Mouse (Mus musculus): ENCODE data around the gene Slc17a7. TPM values are rescaled to one million over a fixed set of nuclear protein-coding genes. Genes with fewer than 3 reads are reported as not detected.

The Slc17a7 gene
- total and polyA plus RNA-seq, 3 experiments = 0.11 TPM; not detected in 2

DNA sequence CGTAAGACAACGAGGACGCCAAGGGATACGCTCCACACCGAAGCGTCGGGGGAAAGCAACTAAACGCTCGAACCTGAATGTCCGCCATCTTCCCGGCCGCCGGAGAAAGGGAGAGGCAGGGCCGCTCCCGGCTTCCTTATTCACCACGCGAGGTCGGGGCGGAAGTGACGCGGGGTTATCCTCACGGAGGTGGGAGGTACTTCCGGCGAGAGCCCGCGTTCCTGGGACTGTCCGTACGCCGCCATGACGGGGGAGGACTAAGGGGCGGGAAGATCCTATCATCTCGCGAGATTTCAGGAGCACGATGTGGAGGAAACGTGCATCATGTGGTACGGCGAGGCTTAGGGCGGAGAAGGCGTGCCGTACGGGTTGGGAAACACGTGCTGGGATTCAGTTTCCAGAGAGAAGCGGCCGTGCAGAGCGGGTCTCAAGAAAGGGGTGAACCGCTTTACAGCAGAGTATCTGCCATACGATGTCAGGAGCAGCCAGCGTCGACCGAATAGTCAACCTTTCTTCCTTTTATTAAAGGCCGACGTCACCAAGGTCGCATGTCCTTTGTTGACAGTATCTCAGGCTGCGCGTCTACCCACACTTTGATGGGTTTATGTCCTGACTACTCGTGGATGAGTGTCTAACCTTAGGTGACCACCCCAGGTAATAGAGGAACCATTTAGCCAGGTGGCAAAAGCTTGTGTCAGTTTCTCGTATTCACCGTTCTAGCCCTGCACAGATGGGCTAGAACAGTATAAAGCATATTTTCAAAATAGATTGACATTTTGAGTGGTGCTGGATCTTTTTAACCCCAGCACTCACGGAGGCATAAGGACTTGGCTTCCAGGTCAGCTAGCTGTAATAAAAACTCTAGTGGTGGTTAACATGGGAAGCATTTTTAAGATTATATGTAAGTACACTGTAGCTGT lies 39.3 kb upstream of the Slc17a7 start, which contains the start of gene Rps11:
Gene Rps11, minus strand, starts transcription at position 216 of the 920 bp plus-strand sequence.
- Histone ChIP-seq H3K9me3 (replicated peaks; ENCODE audit: low read length) (no peaks in the 10 kb centered on the region), H3K79me2 (replicated peaks; ENCODE audit: control insufficient read depth, extremely low read depth, insufficient read depth, poor library complexity, severe bottlenecking) (peaks cover 44% of the 10 kb centered on the region), H3K4me2 (ENCODE audit: insufficient read depth, low read depth, poor library complexity, severe bottlenecking) (peak within 1 kb of the TSS; percentile 60), H3K27me3 (replicated peaks) (no peaks in the 10 kb centered on the region), H3K4me1 (ENCODE audit: control insufficient read depth in 1 of 2, insufficient read depth in 2 of 2) (peaks cover 10 to 47% of the 10 kb centered on the region in 2 experiments), H3K27ac (ENCODE audit: insufficient read depth, low read depth) (peak within 1 kb of the TSS; percentile 82), H3K9ac (ENCODE audit: insufficient read depth, low read depth) (peak within 1 kb of the TSS; percentile 96), H3K4me3 (replicated peaks in 1 of 3; ENCODE audit: low read depth in 2 of 3, low read length in 2 of 3, poor library complexity in 1 of 3) (peak within 1 kb of the TSS; percentile 84 to 93 (median 92)), H3K36me3 (replicated peaks in 1 of 2; ENCODE audit: control insufficient read depth in 1 of 2, insufficient read depth in 1 of 2, low read length in 1 of 2) (peaks cover 55 to 70% of the 10 kb centered on the region in 2 experiments)
- in situ Hi-C loops (cut with MboI; ENCODE audit: low pct_ligation_motif_present, low pct_unique_long_range_greater_than_20kb, low sequenced_read_pairs) (loop anchor here (5.0 kb wide), 1 partner anchor 42 kb away; no protein-coding TSS in a partner anchor), dilution Hi-C loops (cut with MboI; ENCODE audit: extremely low pct_ligation_motif_present, extremely low pct_unique_long_range_greater_than_20kb, low sequenced_read_pairs) (no loop called here)
- DNase-seq (ENCODE audit: extremely low read depth) = peak; percentile 99
- TF ChIP-seq TBP (conservative IDR thresholded peaks at IDR 0.05; ENCODE audit: low read depth, low read length) (peak; percentile 85), ZNF384 (IDR thresholded peaks at IDR 0.05; ENCODE audit: low read depth, low read length) (no peak), RCOR1 (conservative IDR thresholded peaks at IDR 0.05; ENCODE audit: low read depth, low read length) (0 out of 2 replicates have a peak, but pooled peaks have one; percentile 53), ZMIZ1 (IDR thresholded peaks at IDR 0.05; ENCODE audit: low read depth, low read length) (peak; percentile 85; the same call in 1 of the 2 replicates), USF2 (conservative IDR thresholded peaks at IDR 0.05; ENCODE audit: low read depth, low read length) (peak; percentile 78), MAZ (IDR thresholded peaks at IDR 0.05; ENCODE audit: low read depth, low read length) (no peak), SIN3A (IDR thresholded peaks at IDR 0.05; ENCODE audit: low read length) (peak; percentile 66; the same call in 1 of the 2 replicates), CTCF (conservative IDR thresholded peaks at IDR 0.05 in 1 of 2, IDR thresholded peaks at IDR 0.05 in 1 of 2; ENCODE audit: low read depth in 2 of 2, low read length in 2 of 2) (0 out of 4 replicates have a peak, but pooled peaks of 1 of the 2 experiments have one; percentile 8), ZC3H11A (IDR thresholded peaks at IDR 0.05; ENCODE audit: low read depth, low read length) (no peak), IRF4 (IDR thresholded peaks at IDR 0.05; ENCODE audit: low read depth, low read length) (peak; percentile 59), KAT2A (IDR thresholded peaks at IDR 0.05; ENCODE audit: insufficient replicate concordance, low read length) (peak; percentile 82), ETS1 (conservative IDR thresholded peaks at IDR 0.05; ENCODE audit: low read depth, low read length) (peak; percentile 59), CHD2 (IDR thresholded peaks at IDR 0.05; ENCODE audit: low read length) (peak; percentile 98), E2F4 (IDR thresholded peaks at IDR 0.05; ENCODE audit: insufficient replicate concordance, low read depth, low read length) (peak; percentile 91; the same call in 1 of the 2 replicates), TCF12 (IDR thresholded peaks at IDR 0.05; ENCODE audit: low read depth, low read length) (peak; percentile 89), PAX5 (IDR thresholded peaks at IDR 0.05; ENCODE audit: low read length) (no peak), MEF2A (IDR thresholded peaks at IDR 0.05; ENCODE audit: borderline replicate concordance, low read depth, low read length) (no peak; the same call in 1 of the 2 replicates), UBTF (IDR thresholded peaks at IDR 0.05; ENCODE audit: low read depth, low read length) (no peak), MAX (IDR thresholded peaks at IDR 0.05; ENCODE audit: low read length) (peak; percentile 99), JUN (IDR thresholded peaks at IDR 0.05; ENCODE audit: insufficient read depth, low read depth, low read length) (no peak), MYC (IDR thresholded peaks at IDR 0.05; ENCODE audit: low read depth, low read length) (peak; percentile 99), ZKSCAN1 (IDR thresholded peaks at IDR 0.05; ENCODE audit: borderline replicate concordance, low read depth, low read length) (no peak), JUND (conservative IDR thresholded peaks at IDR 0.05; ENCODE audit: low read depth, low read length) (no peak), EP300 (IDR thresholded peaks at IDR 0.05; ENCODE audit: low read length) (no peak), NRF1 (IDR thresholded peaks at IDR 0.05; ENCODE audit: low read depth, low read length) (peak; percentile 63), SMC3 (IDR thresholded peaks at IDR 0.05; ENCODE audit: low read depth, low read length) (no peak), POLR2A (IDR thresholded peaks at IDR 0.05; ENCODE audit: low read depth, low read length) (peak; percentile 86), ELF1 (IDR thresholded peaks at IDR 0.05; ENCODE audit: low read depth, low read length) (peak; percentile 91), USF1 (IDR thresholded peaks at IDR 0.05; ENCODE audit: low read depth, low read length) (peak; percentile 85), MAFK (IDR thresholded peaks at IDR 0.05; ENCODE audit: insufficient replicate concordance, low read length) (no peak), GABPA (IDR thresholded peaks at IDR 0.05; ENCODE audit: insufficient replicate concordance, low read depth, low read length) (no peak; the same call in 1 of the 2 replicates), POLR2AphosphoS2 (IDR thresholded peaks at IDR 0.05; ENCODE audit: low read depth, low read length) (peak; percentile 99), MXI1 (IDR thresholded peaks at IDR 0.05; ENCODE audit: low read depth, low read length) (peak; percentile 98), HCFC1 (IDR thresholded peaks at IDR 0.05; ENCODE audit: low read depth, low read length) (peak; percentile 87), RAD21 (IDR thresholded peaks at IDR 0.05; ENCODE audit: low read depth, low read length) (no peak), BHLHE40 (IDR thresholded peaks at IDR 0.05; ENCODE audit: low read depth, low read length) (peak; percentile 97), NELFE (IDR thresholded peaks at IDR 0.05; ENCODE audit: low read depth, low read length) (peak; percentile 86)
